Mouse (Mus musculus) kidney, adult 2 months (tissue): ENCODE measurements around the gene Ifitm10. TPM values are rescaled to one million over a fixed set of nuclear protein-coding genes. Genes with fewer than 3 reads are reported as not detected.

Experiments
- DNase-seq: peaks from one replicate; pipeline ENCODE4 v3.0.0; 2021
- H3K27ac ChIP-seq: fragments of 200-500 bp; 2 replicates; pipeline ENCODE4 v1.5.1; 2012; ENCODE audit warnings: low read depth, low read length, control low read depth, inconsistent platforms; ENCODE audit not compliant: insufficient read depth
- H3K27me3 ChIP-seq: fragments of 200-500 bp; replicated peaks from 2 replicates; pipeline ENCODE4 v1.6.1; 2012; ENCODE audit warnings: mild to moderate bottlenecking, moderate library complexity, low read length, inconsistent platforms; ENCODE audit not compliant: control insufficient read depth, insufficient read depth
- H3K36me3 ChIP-seq: fragments of 200-500 bp; 2 replicates; pipeline ENCODE4 v1.6.1; 2012; ENCODE audit warnings: mild to moderate bottlenecking, moderate library complexity, low read length, inconsistent platforms; ENCODE audit not compliant: control insufficient read depth, insufficient read depth
- H3K4me1 ChIP-seq: fragments of 200-500 bp; 2 replicates; pipeline ENCODE4 v1.6.1; 2011; ENCODE audit warnings: low read length; ENCODE audit not compliant: control insufficient read depth, insufficient read depth
- H3K4me3 ChIP-seq: fragments of 200-500 bp; 2 replicates; pipeline ENCODE4 v1.5.1; 2011; ENCODE audit warnings: mild to moderate bottlenecking, low read depth, low read length, control low read depth; ENCODE audit not compliant: insufficient read depth
- CTCF ChIP-seq: fragments of 200-500 bp; conservative IDR thresholded peaks from 2 replicates; pipeline ENCODE4 v1.5.1; 2011; ENCODE audit warnings: low read depth, mild to moderate bottlenecking, control low read depth, low read length, moderate library complexity, mixed read lengths; ENCODE audit not compliant: insufficient read depth, insufficient read length
- POLR2A ChIP-seq: fragments of 200-500 bp; IDR thresholded peaks from one replicate; pipeline ENCODE4 v1.6.1; 2011; ENCODE audit warnings: low read depth, low read length, control low read depth
- WGBS: fragments of 180-500 bp; shearing (Covaris S2); methylation state at CpG from one replicate; pipeline ENCODE4 v1.1.7; 2018; 5-methylcytosine and 5-hydroxymethylcytosine counted together
- polyA plus RNA-seq: library from polyadenylated mRNA; depleted of rRNA; stranded (reverse); fragments of >200 nt; gene quantifications from 2 replicates; pipeline ENCODE4 v1.2.3, GENCODE M21; 2012; rRNA removed

Gene Ifitm10
- polyA plus RNA-seq, result 3.1 and 4.1 TPM in 2 replicates

DNA sequence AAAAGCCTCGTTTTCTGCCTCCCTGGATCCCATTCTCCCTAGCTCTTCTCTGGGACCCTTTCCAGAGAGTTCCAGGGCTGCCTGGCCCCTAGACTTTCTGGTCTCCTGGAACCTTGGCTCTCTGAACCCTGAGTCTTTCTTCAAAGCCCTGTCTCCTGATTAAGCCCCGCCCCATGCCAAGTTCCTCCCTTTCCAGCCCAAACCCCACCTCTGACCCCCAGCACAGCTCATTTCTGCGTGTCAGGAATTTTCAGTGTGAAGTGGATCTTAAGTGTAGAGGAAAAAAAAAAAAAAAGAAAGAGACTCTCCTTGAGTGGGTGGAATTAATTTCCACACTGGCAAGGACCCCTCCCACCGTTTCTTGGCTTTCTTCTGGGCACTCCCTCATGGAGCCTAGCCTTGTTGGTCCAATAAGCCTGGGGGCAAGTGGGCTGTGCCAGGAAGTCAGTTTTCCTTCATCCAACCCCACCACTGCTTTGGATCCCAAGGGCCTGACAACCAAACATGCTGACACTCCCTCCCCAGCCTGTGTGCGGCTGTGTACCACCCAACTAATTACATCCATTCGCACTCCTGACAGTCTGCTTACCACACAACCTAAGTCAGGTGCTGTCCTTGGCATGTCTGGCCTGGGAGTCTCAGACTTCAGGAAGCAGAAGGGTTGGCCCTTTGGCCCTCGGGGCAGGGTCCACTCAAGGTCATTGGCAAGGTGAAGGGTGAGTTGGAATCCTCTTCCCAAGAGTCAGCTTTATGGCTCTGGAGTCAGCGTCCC is at the start of gene Ifitm10:
Gene Ifitm10 (minus strand): TSS at position 113 of the 772 bp plus-strand sequence.
- Histone ChIP-seq H3K27me3 (no peaks in the 10 kb centered on the region), H3K4me1 (0 out of 2 replicates have a peak, but pooled peaks cover 9% of the 10 kb centered on the region), H3K36me3 (no peaks in the 10 kb centered on the region), H3K4me3 (no peak within 1 kb of the TSS), H3K27ac (peak within 1 kb of the TSS; percentile 28; the same call in 1 of the 2 replicates)
- TF ChIP-seq CTCF (no peak), POLR2A (no peak)
- peak; percentile 57 for DNase-seq
- 62% methylated on average over 8 of the region's 8 CpGs for WGBS

DNA sequence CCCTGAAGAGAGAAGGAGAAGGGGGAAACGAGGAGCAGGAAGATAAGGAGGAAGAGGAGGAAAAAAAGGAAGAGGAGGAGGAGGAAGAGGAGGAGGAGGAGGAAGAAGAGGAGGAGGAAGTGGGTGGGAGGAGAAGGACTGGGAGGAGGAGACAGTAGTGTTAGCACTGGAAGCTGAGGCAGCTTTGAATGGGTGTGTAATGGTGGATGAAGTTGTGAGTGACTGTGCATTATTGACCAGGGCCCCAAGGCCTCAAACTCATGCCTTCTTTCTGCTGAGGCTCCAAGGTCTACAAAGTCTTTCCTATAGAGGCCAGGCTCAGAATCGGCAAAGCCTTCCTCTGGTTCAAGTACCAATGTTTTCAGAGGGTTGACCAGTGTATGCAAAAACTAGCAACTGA is 48.3 kb upstream of the Ifitm10 start:
- no peak for TF ChIP-seq POLR2A
- TF ChIP-seq CTCF, result no peak
- DNase-seq, result no peak
- WGBS, result 65% methylated on average over 2 of the region's 2 CpGs
- H3K36me3 ChIP-seq, result no peaks in the 10 kb centered on the region
- H3K4me3 ChIP-seq, result no peak overlapping the region
- no peaks in the 10 kb centered on the region for H3K27me3 ChIP-seq
- H3K27ac ChIP-seq, result no peak overlapping the region
- no peaks in the 10 kb centered on the region for H3K4me1 ChIP-seq

DNA sequence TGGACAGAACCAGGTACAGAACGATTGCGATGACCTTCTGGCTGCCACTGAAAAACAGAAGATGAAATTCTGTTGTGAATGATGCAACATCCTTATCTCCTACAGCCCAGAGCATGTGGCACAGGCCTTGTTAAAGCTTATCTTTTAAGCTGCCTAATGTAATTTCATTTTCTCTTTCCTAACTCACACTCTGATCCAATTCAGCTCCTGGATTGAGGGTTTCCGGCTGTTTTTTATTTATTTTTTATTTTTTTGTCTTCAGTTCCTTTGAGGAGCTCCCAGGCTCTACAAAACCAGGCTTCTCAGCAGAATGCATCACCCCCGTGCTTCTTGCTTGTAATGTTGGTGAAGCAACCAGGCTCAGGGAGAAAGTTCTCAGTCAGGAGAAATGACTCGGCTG is 46.3 kb upstream of the Ifitm10 start:
- H3K27me3 ChIP-seq, result no peaks in the 10 kb centered on the region
- DNase-seq, result no peak
- TF ChIP-seq CTCF, result no peak
- no peak for TF ChIP-seq POLR2A
- H3K27ac ChIP-seq, result no peak overlapping the region
- no peaks in the 10 kb centered on the region for H3K36me3 ChIP-seq
- WGBS, result 80% methylated on average over 5 of the region's 5 CpGs
- no peak overlapping the region for H3K4me3 ChIP-seq
- no peaks in the 10 kb centered on the region for H3K4me1 ChIP-seq

DNA sequence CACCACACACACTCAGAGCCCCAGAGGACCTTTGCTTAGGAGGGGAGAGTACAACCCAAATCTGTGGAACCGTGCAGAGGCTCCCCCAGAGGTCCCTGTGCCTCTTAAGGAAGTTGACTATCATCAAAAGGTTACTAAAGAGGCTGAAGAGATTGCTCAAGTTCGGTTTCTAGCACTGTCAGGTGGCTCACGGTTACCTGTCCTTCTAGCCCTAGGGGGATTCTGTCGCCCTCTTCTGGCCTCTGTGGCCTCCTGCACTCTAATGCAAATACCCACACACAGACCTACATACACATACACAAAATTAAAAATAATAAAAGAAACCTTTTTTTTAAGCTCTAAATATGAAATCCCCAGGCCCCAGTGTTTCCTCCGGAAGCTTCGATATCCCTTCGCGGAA is 45.1 kb upstream of the Ifitm10 start:
- no peak overlapping the region for H3K4me3 ChIP-seq
- H3K36me3 ChIP-seq, result no peaks in the 10 kb centered on the region
- no peak overlapping the region for H3K27ac ChIP-seq
- H3K4me1 ChIP-seq, result no peaks in the 10 kb centered on the region
- no peak for TF ChIP-seq POLR2A
- TF ChIP-seq CTCF, result no peak
- H3K27me3 ChIP-seq, result no peaks in the 10 kb centered on the region
- DNase-seq, result no peak
- WGBS, result 91% methylated on average over 8 of the region's 8 CpGs

DNA sequence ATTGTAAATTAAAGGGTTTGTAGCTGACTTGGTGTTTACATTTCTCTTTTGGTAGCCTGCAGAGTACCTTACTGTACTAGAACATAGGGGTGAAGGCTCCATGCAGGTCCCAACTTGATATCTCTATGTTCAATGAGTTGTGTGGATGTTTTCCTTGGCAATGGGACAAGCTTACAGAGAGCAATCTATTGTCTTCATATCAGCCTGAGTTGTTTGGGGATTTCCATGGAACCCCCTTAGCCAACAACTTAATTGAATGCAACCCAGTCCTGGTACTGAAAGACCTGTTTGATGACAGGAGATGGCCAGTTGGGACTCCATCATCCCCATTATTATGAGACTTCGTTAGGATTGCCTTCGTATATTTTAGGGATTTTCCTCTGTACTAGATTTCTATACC is 44.5 kb upstream of the Ifitm10 start:
- no peak for DNase-seq
- no peaks in the 10 kb centered on the region for H3K27me3 ChIP-seq
- no peaks in the 10 kb centered on the region for H3K36me3 ChIP-seq
- no peaks in the 10 kb centered on the region for H3K4me1 ChIP-seq
- 87% methylated on average over 2 of the region's 2 CpGs for WGBS
- no peak overlapping the region for H3K27ac ChIP-seq
- no peak overlapping the region for H3K4me3 ChIP-seq
- no peak for TF ChIP-seq POLR2A
- no peak for TF ChIP-seq CTCF

DNA sequence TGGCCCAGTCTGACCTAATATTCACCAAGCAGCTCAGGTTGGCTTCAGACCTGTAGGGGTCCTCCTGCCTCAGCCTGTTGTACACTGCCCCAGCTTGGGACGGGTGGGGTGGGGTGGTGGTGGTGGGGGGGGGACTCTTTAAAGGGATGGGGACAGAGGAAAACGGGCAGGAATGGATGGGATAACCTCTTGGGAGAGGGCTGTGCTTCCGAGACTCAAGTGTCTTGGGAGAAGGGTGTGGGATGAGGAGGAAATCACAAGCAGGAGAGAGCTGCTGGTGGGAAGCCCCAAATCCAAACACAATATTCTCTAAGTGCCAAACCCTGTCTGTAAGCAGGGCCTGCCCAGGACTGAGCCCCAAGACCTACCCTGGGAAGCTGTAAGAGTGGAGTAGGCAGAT is 42.7 kb upstream of the Ifitm10 start:
- no peak for DNase-seq
- Histone ChIP-seq H3K36me3 (no peaks in the 10 kb centered on the region), H3K4me1 (no peaks in the 10 kb centered on the region), H3K4me3 (no peak overlapping the region), H3K27me3 (no peaks in the 10 kb centered on the region), H3K27ac (no peak overlapping the region)
- TF ChIP-seq POLR2A (no peak), CTCF (no peak)
- 74% methylated on average over 3 of the region's 3 CpGs for WGBS

DNA sequence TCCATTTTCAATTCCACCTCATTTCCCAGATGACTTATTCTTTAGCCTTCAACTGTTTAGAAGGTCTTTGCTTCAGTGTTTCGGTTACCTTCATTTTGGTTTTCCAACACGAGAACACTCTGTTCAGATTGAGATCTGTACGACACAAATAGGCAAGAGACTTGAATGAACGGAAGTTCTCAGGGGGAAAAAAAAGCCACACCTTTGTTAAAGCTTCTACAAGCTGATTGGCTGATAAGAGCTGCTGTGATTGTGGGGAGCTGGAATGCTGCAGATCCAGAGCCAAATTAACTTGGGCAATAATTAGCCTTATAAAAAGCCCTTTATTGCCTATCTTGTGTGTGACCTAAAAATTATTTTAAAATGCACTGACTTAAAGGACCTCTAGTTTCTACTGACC is 41.8 kb upstream of the Ifitm10 start:
- Histone ChIP-seq H3K36me3 (no peaks in the 10 kb centered on the region), H3K27me3 (no peaks in the 10 kb centered on the region), H3K27ac (no peak overlapping the region), H3K4me1 (no peaks in the 10 kb centered on the region), H3K4me3 (no peak overlapping the region)
- DNase-seq, result peak; percentile 58
- no peak for TF ChIP-seq CTCF
- no peak for TF ChIP-seq POLR2A
- 41% methylated on average over 4 of the region's 4 CpGs for WGBS
